Mouse (Mus musculus) adrenal gland, adult 2 months (tissue): ENCODE data around the gene Ank3. TPM values are rescaled to one million over a fixed set of nuclear protein-coding genes. Genes with fewer than 3 reads are reported as not detected.

Experiments
- DNase-seq: peaks from one replicate; pipeline ENCODE4 v3.0.0; 2021
- polyA plus RNA-seq: library from polyadenylated mRNA; depleted of rRNA; stranded (reverse); fragments of >200 nt; gene quantifications from 2 replicates; pipeline ENCODE4 v1.2.3, GENCODE M21; 2012
- total RNA-seq, 2 experiments: library from RNA; stranded (reverse); gene quantifications; 2 replicates each; pipeline ENCODE4 v1.2.3; 2021

The Ank3 gene
- total and polyA plus RNA-seq, 3 experiments = 0.79 to 12.9 (median 10.2) TPM

DNA sequence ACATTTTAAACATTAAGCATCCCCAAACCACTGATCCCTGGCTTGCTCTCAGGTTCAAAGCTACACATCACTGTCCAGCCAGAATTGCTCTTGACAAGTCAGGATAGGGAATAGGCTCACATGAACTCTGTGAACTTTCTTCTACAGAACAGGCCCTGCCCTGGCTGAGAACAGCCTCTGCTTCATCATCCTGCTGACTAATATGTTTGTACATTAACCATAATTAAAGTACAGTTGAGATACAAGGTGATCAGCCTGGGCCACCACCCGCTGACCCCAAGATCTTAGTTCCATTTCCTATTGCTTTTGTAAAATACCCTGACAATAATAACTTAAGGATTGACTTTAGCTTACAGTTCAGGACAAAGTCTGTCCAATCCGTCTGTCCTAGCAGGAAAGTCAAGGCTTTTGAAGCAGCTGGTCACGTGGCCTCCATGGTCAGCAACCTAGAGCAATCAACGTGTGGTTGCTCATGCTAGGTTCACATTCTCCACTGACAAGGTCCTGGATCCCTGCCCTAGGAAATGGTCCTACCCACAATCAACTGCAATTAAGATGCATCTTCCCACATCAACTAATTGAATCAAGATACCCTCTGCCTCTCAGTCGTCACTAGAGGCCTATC, 538.0 kb downstream of the Ank3 start:
- DNase-seq = no peak

DNA sequence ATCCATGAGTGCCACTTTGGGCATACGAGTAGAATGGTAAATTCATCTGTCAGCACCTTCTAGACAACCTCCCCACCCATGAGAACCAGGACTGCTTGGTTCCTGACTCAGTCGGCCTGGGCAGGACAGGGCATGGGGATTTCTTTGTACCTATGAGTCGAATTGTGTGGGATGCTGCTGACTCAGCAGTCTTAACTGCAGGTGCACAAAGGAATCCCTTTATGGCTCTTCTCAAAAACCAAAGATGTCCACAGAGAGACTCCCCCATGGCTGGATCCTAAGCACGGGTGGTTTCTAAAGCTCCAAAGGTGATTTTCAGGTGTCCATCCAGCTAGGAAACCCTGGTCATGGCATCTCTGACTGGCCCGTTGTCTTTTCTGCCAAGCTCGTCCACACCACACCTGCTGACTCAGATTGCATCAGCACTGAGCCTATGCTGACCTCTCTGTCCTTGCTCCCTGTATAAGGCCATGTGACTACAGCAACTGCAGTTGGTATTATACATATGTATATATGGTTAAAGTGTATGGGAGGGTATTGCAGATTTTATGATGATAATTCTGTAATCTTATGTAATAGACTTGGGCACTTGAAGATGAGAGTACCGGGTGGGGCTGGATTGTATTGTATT, 538.8 kb downstream of the Ank3 start:
- no peak for DNase-seq

DNA sequence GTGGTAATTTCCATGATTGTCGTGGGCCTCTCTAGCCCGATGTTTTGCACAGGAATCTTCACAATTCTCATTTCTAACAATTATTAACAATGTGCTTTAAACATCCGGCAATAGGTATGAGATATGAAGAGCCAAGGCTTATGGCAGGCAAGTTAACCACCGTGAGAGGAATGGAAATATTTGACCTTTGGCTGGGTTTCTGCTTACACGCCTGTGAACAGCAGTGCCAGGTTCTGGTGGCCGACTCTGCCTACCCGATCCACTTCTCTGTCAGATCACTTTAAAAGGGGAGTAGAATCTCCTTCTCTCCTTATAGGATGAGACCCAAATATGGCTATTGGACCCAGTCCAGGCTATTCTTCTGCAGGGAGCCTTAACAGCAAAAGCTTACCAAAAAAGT, 540.6 kb downstream of the Ank3 start:
- DNase-seq = no peak

DNA sequence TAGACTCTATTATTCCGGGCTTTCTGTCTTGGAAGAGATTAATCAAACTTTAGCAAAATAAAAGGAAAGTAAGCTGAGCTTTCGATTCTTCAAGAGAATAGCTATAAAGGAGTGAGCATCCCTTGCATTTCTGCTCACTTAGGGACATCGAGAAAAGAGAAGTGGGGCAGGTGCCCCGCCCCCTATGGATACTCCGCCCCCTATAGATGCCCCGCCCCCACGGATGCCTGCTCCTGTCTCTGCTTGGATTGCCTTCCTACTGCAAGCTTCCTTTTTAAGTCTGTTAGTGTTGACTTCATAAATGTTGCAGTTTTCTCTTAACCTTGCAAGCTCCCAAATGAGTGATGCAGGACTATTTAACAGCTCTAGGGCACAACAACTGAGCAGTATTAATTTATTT, 541.4 kb downstream of the Ank3 start:
- DNase-seq = no peak

DNA sequence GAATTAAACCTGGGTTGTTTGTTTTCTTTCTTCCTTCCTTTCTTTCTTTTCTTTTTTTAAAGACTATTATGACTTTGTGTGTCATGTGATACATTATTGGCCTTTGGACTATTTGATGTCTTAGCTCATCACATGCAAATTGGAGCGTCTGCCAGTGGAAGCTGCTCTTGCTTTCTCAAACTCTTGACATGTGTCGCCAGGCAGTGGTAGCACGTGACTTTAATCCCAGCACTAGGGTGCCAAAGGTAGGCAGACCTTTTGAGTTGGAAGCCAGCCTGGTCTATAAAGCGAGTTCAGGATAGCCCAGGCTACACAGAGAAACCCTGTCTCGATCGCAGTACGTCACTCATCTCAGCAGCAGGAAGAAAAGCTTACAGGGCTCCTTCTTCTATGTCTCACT, 542.4 kb downstream of the Ank3 start:
- no peak for DNase-seq

DNA sequence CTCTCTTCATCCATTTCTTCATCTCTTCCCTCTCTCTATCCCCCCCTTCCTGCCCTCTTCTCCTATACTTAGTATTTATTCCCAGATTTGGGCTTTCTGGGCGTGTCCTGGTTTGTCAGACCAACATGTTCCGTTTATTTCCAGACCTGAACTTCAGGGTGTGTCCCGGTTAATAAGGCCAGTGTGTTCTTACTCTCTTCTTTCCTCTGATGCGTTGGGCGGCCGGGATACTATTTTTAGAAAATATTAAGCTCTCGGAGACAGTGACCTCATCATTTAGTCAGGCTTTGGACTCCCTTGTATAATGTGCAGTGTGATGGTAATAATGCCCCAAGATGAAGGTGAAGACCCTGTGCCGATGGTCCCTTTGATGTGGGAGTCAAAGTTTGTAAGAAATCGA, 546.3 kb downstream of the Ank3 start:
- DNase-seq = no peak

DNA sequence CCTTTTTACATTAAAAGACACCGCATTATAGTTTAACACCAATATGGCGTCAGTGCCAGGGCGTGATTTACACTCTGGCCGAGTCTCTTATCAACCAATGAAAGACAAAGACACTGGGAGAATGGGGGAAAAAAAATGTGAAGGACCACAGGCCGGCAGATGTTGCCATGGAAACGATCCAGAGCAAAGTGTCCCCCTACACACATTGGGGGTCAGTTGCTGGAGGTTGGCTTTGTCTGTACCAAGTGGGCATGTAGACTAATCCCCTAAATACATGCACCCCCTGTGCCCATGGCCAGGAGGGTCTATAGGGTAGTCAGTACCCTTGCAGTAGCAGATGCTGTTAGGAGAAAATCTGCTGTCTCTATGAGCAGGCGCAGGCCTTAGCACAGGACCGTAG, 547.3 kb downstream of the Ank3 start:
- DNase-seq = no peak

DNA sequence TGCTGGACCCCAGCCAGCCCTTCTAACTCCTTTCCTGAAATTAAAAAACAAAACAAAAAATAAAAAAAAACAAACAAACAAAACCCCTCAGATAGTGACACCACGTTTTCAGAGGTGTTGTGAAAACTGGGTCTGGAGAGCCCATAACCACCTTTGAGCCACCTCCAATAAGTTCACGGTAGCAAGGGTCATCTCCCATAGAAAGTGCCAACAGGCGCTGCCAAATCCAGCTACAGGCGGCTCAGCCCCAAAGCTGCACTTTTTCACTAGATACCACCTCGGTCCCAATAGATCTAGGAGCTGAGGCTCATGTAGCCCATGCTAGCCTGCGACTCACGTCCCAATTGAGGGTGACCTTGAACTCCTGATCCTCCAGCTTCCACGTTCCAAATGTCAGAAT, 547.7 kb downstream of the Ank3 start:
- no peak for DNase-seq

DNA sequence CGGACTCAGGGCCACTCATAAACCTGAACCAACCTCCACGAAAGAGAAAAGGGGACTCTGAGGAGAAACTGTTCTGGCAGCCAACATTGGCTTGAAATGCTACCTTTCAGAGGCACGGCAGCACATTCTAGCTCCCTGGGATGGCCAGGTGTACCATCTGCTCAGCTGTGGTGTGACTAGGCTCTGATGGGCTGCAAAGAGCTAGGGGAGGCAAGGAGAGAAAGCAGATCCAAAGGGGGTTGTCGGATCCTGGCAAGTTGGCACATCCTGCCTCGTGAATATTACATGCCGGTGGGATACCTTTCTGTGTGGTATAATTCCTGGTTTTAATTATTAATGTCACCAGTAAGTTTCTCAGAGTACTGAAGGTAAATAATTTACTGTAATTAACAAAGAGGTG, 548.5 kb downstream of the Ank3 start:
- no peak for DNase-seq

DNA sequence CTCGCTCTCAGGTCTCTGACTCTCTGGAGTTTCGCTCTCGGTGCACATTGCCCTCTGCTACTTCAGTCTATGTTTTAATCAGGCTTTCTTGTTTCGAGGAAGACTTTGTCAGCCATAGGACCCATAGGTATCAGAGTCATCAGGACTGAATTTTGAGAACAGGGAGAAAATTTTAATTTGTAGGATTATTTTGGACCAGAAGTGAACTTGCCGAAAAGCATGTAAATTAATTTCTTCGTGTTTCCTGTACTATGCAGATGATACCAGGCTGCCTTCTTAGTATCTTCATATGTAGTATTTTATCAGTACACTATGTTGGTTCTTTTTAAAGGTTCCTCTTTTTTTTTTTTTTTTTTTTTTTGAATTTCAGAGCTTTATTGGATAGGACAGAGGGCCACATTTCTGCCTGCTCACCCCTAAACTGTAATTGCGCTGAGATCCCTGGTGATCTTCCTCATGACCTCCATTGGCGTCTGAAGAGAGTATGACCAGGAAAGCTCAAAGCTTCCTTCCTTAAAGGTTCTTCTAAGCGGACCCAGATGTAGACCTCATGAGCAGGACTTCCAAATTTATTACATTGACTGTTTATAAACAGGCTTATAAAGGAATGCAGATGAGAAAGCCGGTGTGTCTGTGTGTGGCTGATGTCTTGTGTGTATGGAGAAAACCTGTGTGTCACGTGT, 551.8 kb downstream of the Ank3 start:
- DNase-seq = no peak

DNA sequence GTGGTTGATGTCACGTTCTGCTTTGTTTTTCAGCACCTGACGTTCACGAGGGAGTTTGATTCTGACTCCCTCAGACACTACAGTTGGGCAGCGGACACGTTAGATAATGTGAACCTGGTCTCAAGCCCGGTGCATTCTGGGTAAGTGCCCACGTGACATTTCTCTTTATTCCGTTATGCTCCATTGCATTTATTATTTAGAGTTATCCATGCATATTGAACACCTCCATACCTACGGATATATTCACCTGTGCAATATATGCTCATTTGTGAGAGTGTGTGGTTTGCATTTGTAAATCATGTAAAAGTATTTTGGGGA, 552.3 kb downstream of the Ank3 start:
- no peak for DNase-seq

DNA sequence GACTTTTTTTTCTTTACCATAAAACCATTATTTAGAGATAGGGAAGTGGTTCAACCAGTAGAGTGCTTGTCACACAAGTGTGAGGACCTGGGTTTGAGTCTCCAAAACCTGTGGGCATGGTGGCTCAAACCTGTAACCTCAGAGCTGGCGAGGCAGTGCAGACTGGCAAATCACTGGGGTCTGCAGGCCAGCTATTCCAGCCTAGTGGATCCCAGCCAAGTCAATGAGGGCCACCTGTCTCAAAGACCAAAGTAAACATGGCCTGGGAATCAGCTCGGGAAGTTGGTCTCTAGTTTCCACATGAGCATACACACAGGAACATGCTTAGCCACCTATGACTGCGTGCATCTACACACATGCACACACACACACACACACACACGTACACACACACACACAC, 552.9 kb downstream of the Ank3 start:
- DNase-seq = no peak

DNA sequence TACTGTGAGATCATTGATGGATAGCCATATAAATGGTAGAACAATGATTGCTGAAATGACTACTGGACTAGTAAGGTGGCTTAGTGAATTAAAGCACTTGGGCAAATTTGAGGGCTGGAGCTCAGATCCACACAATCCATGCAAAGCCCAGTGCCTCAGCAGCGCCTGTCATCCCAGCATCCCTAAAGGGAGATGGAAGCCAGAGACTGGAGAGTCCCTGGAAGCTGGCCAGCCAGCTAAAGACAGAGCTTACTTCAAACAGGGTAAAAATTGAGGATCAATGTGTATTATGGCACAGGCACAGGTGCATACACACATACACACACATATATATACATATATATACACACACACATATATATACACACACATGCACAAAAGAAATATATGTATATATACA, 553.7 kb downstream of the Ank3 start:
- no peak for DNase-seq

DNA sequence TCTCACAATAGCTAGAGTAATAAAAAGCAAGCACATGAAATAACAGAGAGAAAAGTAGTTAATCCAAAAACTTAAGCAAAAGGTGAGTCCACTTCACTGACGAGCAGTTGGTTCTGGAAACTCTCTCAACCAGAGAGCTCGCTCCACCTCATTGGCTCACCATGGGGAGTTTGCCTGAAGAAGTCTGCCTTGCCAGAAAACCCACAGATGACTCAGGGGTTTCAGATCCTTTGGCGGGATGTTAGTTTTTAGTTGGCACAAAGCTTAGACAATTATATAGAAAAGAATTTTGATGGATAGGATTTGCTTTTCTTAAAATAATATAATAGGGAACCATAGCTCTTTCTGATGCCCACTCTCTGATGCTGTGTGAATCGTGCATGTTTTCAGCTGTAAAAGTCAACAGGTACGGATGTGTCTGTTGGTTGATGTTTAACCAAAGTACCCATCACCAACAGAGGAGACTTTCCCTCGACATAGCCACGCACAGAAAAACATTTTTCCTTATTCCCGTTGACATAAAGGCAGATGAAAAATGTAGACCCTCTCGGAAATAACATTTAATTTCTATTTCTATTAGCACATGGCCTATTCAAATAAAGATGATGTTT, 556.2 kb downstream of the Ank3 start:
- no peak for DNase-seq

DNA sequence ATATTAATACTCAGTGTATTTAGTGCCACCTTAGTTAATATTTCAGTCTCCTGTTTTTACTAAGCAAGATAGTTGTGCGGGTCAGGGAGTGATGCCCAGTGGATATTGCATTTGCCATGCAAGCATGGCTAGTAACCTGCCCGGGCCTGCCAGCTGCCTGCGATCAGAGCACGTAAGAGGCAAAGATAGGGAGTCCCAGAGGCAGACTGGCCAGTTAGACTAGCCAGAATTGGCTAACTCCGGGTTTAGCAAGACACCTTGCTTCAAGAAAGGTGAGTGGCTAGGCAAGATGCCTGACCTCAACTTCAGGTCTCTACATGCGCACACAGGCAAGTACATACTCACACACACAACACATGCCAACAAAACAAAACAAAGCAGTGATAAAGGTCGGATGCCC, 563.7 kb downstream of the Ank3 start:
- DNase-seq = no peak

DNA sequence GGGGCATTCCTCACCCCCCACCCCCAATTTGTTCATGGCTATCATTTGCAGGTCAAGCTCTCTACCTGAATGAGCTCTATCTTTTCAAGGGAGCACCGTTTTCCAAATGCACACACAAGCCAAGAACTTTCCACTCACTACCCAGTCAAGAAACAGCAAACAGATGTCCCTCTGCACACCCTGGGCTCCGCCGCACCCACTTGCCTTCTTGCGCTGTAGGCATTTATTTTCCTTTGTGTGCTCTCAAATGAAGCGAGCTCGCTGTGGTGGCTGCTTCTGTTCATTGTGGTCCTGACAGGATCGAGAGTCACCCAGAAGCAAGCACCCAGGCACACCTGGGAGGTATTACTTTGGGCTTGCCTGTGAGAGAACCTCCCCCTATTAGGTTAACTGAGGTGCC, 564.4 kb downstream of the Ank3 start:
- no peak for DNase-seq

DNA sequence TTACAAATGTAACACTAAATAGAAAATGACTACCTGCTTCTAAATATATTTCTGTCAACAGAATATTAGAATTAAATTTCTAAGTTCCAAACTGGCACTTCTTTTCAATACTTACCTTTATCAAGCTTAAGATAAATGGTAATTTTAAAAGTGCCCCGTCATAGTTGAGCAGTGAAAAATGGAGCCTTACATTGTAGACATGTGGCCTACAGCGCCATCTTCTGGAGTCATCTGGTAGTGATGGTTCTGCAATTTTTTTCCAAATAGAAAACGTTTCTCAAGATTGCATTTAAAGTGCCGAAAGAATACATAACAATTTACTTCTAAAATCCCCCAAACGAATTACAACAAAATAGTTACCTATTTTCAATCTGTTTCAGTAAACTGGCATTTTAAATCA, 566.0 kb downstream of the Ank3 start:
- DNase-seq = peak; percentile 18

DNA sequence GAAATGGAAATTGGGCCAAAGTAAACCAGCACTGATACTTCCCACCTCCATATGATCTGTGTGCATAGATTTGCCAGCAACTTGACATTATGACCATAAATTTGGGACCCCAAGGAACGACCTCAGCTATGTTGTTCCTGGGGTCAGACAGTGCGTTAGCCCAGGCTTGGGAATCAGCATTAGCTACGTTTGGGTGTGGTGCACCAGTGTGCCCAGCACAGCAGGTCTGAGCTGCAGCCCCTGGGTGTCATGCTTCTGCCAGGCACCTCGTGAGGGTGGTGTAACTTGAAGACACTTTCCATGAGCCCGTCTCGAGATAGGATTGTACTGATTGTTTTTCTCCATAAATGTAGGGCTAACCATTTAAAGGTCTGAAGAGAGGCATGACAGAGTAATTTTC, 566.5 kb downstream of the Ank3 start:
- DNase-seq = no peak

DNA sequence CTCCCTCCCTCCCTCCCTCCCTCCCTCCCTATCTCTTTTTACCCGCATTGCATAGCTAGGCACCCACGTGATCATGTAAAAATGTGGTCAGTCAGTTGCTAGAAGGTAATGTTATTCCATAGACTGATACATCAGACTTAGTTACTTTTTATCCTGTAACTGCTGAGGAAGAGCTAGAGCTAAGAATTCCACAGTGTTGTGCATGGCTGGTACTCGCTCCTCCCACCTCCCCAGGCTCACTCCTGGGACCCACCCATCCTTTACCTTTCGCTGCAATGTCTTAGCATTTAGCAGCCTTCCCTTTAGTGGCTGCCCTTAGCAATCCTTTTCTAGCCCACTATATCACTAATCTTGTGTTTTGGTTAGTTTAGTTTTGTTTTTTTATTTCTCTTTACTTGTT, 569.4 kb downstream of the Ank3 start:
- no peak for DNase-seq

DNA sequence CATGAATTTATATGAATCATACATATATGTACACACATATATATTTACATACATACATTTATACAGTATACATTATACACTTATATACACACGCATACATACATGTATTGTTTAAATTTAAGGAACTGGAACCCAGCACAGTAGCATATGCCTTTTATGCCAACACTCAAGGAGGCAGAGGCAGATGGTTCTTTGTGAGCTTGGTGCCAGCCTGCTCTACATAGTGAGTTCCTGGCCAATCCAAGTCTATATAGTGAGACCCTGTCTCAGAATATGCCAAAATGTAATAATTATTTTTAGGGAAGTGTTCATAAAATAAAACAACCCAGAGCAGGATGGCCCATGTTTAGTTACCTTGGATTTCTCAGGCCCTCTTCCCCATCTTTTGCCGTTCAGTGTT, 581.1 kb downstream of the Ank3 start:
- DNase-seq = no peak

DNA sequence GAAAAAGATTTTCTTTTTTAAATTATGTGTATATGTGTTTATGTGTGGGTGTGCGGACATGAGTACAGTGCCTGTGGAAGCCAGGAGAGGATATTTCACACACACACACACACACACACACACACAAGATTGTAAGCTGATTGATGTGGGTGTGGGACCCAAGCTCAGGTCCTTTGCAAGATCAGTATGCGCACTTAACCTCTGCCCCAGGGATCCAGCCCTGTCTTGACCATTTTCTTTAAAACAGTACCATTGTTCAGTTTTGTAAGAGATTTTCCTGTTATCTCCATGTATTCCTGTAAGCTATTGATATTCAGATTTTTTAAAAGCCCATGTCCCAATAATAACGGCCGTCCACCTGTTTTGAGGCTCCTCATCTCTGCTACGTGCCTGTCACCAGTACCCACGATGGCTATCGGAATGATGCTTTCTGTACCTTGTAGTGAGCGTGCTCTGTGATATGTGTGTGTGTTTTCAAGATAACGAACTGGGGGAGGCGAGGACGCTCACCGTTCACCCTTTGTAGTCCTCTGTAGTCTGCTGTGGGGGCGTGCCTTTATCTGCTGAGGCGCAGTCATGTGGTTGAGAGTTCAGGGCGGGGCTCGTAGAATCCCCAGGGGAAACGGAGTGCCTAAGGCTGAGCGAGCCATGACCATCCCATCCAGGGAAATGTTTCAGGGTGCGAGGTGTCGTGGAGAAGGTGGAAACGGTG, 583.0 kb downstream of the Ank3 start:
- DNase-seq = no peak

DNA sequence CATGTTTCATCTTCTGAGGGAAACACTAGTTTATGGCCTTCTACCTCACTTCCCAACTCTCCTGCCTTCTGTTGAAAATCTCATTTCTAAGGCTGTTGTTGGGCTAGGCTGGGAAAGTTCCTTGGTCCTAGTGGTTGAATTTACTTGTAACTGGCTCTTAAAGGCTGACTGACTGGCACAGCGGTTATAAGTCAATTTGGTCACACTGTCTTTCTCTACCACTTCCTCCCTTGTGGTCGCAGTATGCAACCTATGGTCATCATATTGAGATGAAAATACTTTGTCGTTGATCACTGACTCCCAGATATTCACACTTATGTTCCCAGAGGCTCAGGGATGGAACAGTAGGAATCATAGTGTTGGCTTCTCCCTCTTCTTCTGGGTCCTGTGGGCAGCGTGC, 584.1 kb downstream of the Ank3 start:
- no peak for DNase-seq

DNA sequence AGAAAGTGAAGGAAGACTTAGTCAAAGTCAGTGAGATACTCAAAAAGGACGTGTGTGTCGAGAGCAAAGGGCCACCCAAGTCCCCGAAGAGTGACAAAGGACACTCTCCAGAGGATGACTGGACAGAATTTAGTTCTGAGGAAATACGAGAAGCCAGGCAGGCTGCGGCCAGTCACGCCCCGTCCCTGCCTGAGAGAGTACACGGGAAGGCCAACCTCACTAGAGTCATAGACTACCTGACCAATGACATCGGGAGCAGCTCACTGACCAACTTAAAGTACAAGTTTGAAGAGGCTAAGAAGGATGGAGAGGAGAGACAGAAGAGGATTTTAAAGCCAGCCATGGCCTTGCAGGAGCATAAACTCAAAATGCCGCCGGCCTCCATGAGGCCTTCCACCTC, 588.9 kb downstream of the Ank3 start:
- no peak for DNase-seq
